Comparison of ENCODE assay signal across 27 mouse cellular contexts in genomic region chr14:36923383-36923782, GRCm38 (mm10).
"Had no signal": no experiment of that assay in that cellular context is flagged by ENCODE, and none has a peak within 500 bp of the region (broad histone marks: within the 10 kb centered on the region; RNA-seq: fewer than 3 reads in every experiment).

No protein-coding gene starts in this region.

- ATAC-seq: hindbrain, postnatal 0 days; intestine, embryonic 16.5 days; liver, embryonic 12.5 days had no signal

- H3K4me2 ChIP-seq: heart, embryonic 12.5 days; hindbrain, embryonic 12.5 days; hindbrain, embryonic 15.5 days; kidney, embryonic 15.5 days; limb, embryonic 13.5 days; limb, embryonic 15.5 days; liver, embryonic 12.5 days had no signal

- H3K9me3 ChIP-seq: heart, embryonic 10.5 days; heart, embryonic 12.5 days; hindbrain, embryonic 10.5 days; hindbrain, embryonic 12.5 days; hindbrain, embryonic 15.5 days; kidney, embryonic 15.5 days; limb, embryonic 13.5 days; limb, embryonic 15.5 days; liver, embryonic 12.5 days had no signal

- DNase-seq: gastrocnemius, adult 2 months; gastrocnemius, postnatal 10 days; gastrocnemius, postnatal 25 days; heart, adult 18-20 months; heart, postnatal 10 days; heart, postnatal 4 days; kidney, adult 11 months; kidney, adult 2 months; kidney, adult 9 months; kidney, postnatal 14 days; kidney, postnatal 36 days; layer of hippocampus, adult 9-11 months; layer of hippocampus, postnatal 36 days; left cerebral cortex, postnatal 4 days had no signal

- H3K4me1 ChIP-seq: heart, embryonic 10.5 days; hindbrain, embryonic 10.5 days; hindbrain, embryonic 12.5 days; hindbrain, embryonic 15.5 days had no signal

- H3K9ac ChIP-seq: heart, embryonic 12.5 days; hindbrain, embryonic 12.5 days; hindbrain, embryonic 15.5 days; kidney, embryonic 15.5 days; limb, embryonic 13.5 days; limb, embryonic 15.5 days; liver, embryonic 12.5 days; liver, embryonic 14.5 days had no signal

- H3K27ac ChIP-seq: gastrocnemius, adult 2 months; heart, embryonic 10.5 days; hindbrain, embryonic 10.5 days; hindbrain, embryonic 12.5 days; hindbrain, embryonic 15.5 days; hindbrain, postnatal 0 days; kidney, embryonic 15.5 days; kidney, postnatal 0 days; limb, embryonic 13.5 days; limb, embryonic 15.5 days; liver, embryonic 12.5 days; liver, embryonic 14.5 days had no signal

- H3K4me3 ChIP-seq: gastrocnemius, adult 2 months; heart, embryonic 10.5 days; heart, embryonic 12.5 days; hindbrain, embryonic 10.5 days; hindbrain, embryonic 12.5 days; hindbrain, embryonic 15.5 days; kidney, embryonic 15.5 days; limb, embryonic 13.5 days; limb, embryonic 15.5 days; liver, embryonic 12.5 days had no signal

- H3K36me3 ChIP-seq: limb, embryonic 15.5 days; liver, embryonic 12.5 days had no signal

- H3K27me3 ChIP-seq: heart, embryonic 12.5 days; hindbrain, embryonic 12.5 days; hindbrain, embryonic 15.5 days; kidney, embryonic 15.5 days; limb, embryonic 13.5 days; limb, embryonic 15.5 days; liver, embryonic 12.5 days had no signal
